Mouse (Mus musculus): ENCODE results near the gene Rassf1. TPM values are rescaled to one million over a fixed set of nuclear protein-coding genes. Genes with fewer than 3 reads are reported as not detected.

Gene Rassf1
- polyA plus RNA-seq, 1 experiment from 2014 or later: 53.2 TPM

- H3K4me3 ChIP-seq (ENCODE audit: low read length): peak overlapping the region; percentile 63
- H3K27me3 ChIP-seq (ENCODE audit: control insufficient read depth, insufficient read depth, low read length): no peaks in the 10 kb centered on the region
- H3K9me3 ChIP-seq (ENCODE audit: control insufficient read depth, low read length): no peaks in the 10 kb centered on the region
- H3K9ac ChIP-seq (ENCODE audit: low read depth, low read length): peak overlapping the region; percentile 67; the same call in 1 of the 2 replicates
- peaks cover 44% of the 10 kb centered on the region for H3K4me1 ChIP-seq (ENCODE audit: control insufficient read depth, insufficient read depth, low read length)
- no peaks in the 10 kb centered on the region for H3K36me3 ChIP-seq (ENCODE audit: control insufficient read depth, insufficient read depth, low read length)
- peak overlapping the region; percentile 87 for H3K4me2 ChIP-seq (replicated peaks; ENCODE audit: low read depth, low read length)
- peak overlapping the region; percentile 69; the same call in 1 of the 2 replicates for H3K27ac ChIP-seq (ENCODE audit: low read depth, low read length)
- ATAC-seq (ENCODE audit: low FRiP score, low TSS enrichment): no peak
- 26% methylated on average over 23 of the region's 23 CpGs for WGBS
These were observed 751 bp upstream of the Rassf1 start for GRCm38 (mm10) chr9:107550491-107551116.

DNA sequence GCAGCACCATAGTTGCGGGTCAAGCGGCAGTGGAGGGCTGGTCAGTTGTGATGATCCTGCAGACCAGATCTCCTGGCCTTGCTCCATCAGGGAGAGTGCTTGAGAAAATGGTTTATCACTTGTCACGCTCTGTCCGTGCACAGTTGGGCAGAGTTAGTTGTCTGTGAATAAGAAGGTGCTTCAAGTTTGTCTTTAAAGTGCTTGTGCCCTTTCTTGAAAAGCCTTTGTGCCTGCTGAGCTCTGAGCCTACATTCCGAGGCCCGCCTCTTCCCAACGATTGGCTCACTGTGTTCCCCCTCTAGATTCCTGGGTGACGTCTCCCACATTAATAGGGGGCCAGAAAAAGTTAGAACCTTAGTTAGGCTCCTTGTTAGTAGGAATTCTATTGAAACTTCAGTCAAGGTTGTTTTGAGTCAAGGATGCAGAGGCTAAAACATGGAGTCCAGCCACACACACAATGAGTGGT, 568 bp downstream of the Rassf1 start:
- no peak for ATAC-seq (ENCODE audit: low FRiP score, low TSS enrichment)
- Histone ChIP-seq H3K36me3 (ENCODE audit: control insufficient read depth, insufficient read depth, low read length) (peaks cover 6% of the 10 kb centered on the region), H3K4me2 (replicated peaks; ENCODE audit: low read depth, low read length) (peak overlapping the region; percentile 87), H3K27me3 (ENCODE audit: control insufficient read depth, insufficient read depth, low read length) (no peaks in the 10 kb centered on the region), H3K27ac (ENCODE audit: low read depth, low read length) (peak overlapping the region; percentile 69), H3K9me3 (ENCODE audit: control insufficient read depth, low read length) (no peaks in the 10 kb centered on the region), H3K4me1 (ENCODE audit: control insufficient read depth, insufficient read depth, low read length) (peaks cover 53% of the 10 kb centered on the region), H3K4me3 (ENCODE audit: low read length) (peak overlapping the region; percentile 63), H3K9ac (ENCODE audit: low read depth, low read length) (peak overlapping the region; percentile 67)
- WGBS: 6% methylated on average over 8 of the region's 8 CpGs

DNA sequence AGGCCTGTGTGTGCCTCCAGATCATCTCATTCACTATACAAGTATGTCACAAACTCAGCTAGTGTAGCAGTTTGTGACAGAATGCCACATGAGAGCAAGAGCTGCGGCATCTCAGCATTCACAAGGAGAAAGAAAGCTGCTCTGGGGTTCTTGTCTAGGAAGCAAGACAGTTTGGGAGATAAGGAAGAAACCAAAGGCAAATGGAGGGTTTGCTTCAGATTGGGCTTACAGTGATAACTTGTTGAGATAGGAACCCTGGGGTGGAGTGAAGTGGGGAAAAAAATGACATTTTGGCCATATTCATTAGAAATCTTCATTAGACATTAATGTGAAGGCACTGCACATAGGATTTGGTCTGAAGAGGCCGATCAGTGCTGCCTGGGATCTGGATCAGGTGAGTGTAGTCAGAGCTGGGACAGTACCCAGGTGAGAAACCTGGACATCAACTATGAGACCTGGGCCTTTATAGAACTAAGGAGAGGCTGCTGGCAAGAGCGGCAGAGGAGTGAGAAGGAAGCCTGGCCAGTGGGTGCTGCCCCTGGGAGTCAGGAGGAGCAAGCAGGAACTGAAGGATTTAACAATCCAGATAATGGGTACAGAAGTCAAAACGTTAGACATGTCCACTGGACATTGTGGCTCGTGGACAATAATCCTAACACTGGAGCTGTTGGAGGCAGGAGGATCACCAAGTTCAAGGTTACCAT, 1.5 kb downstream of the Rassf1 start:
- Histone ChIP-seq H3K4me3 (ENCODE audit: low read length) (peak overlapping the region; percentile 63), H3K4me2 (replicated peaks; ENCODE audit: low read depth, low read length) (peak overlapping the region; percentile 87), H3K27ac (ENCODE audit: low read depth, low read length) (peak overlapping the region; percentile 69), H3K27me3 (ENCODE audit: control insufficient read depth, insufficient read depth, low read length) (no peaks in the 10 kb centered on the region), H3K9me3 (ENCODE audit: control insufficient read depth, low read length) (no peaks in the 10 kb centered on the region), H3K9ac (ENCODE audit: low read depth, low read length) (peak overlapping the region; percentile 67; the same call in 1 of the 2 replicates), H3K36me3 (ENCODE audit: control insufficient read depth, insufficient read depth, low read length) (peaks cover 15% of the 10 kb centered on the region), H3K4me1 (ENCODE audit: control insufficient read depth, insufficient read depth, low read length) (peaks cover 49% of the 10 kb centered on the region)
- 74% methylated on average over 5 of the region's 5 CpGs for WGBS
- ATAC-seq (ENCODE audit: low FRiP score, low TSS enrichment): no peak

GRCm38 (mm10) chr9:107553541-107554318, 2.4 kb downstream of the Rassf1 start:
- Histone ChIP-seq H3K27me3 (ENCODE audit: control insufficient read depth, insufficient read depth, low read length) (no peaks in the 10 kb centered on the region), H3K9ac (ENCODE audit: low read depth, low read length) (peak overlapping the region; percentile 67), H3K4me1 (ENCODE audit: control insufficient read depth, insufficient read depth, low read length) (peaks cover 49% of the 10 kb centered on the region), H3K9me3 (ENCODE audit: control insufficient read depth, low read length) (no peaks in the 10 kb centered on the region), H3K4me3 (ENCODE audit: low read length) (peak overlapping the region; percentile 63), H3K27ac (ENCODE audit: low read depth, low read length) (peak overlapping the region; percentile 96), H3K36me3 (ENCODE audit: control insufficient read depth, insufficient read depth, low read length) (peaks cover 24% of the 10 kb centered on the region), H3K4me2 (replicated peaks; ENCODE audit: low read depth, low read length) (peak overlapping the region; percentile 87)
- peak; percentile 10; the same call in 1 of the 2 replicates for ATAC-seq (ENCODE audit: low FRiP score, low TSS enrichment)
- 2% methylated on average over 37 of the region's 37 CpGs for WGBS

- no peaks in the 10 kb centered on the region for H3K27me3 ChIP-seq (ENCODE audit: control insufficient read depth, insufficient read depth, low read length)
- no peaks in the 10 kb centered on the region for H3K9me3 ChIP-seq (ENCODE audit: control insufficient read depth, low read length)
- H3K4me3 ChIP-seq (ENCODE audit: low read length): peak overlapping the region; percentile 63
- H3K36me3 ChIP-seq (ENCODE audit: control insufficient read depth, insufficient read depth, low read length): peaks cover 30% of the 10 kb centered on the region
- peaks cover 49% of the 10 kb centered on the region for H3K4me1 ChIP-seq (ENCODE audit: control insufficient read depth, insufficient read depth, low read length)
- peak overlapping the region; percentile 97 for H3K27ac ChIP-seq (ENCODE audit: low read depth, low read length)
- ATAC-seq (ENCODE audit: low FRiP score, low TSS enrichment): peak; percentile 88
- H3K9ac ChIP-seq (ENCODE audit: low read depth, low read length): peak overlapping the region; percentile 86
- under 1% methylated on average over 48 of the region's 53 CpGs for WGBS
- H3K4me2 ChIP-seq (replicated peaks; ENCODE audit: low read depth, low read length): peak overlapping the region; percentile 87
These were observed 3.0 kb downstream of the Rassf1 start for GRCm38 (mm10) chr9:107554319-107554825.

GRCm38 (mm10) chr9:107555031-107555457, 3.7 kb downstream of the Rassf1 start:
- Histone ChIP-seq H3K27me3 (ENCODE audit: control insufficient read depth, insufficient read depth, low read length) (no peaks in the 10 kb centered on the region), H3K9ac (ENCODE audit: low read depth, low read length) (peak overlapping the region; percentile 86), H3K9me3 (ENCODE audit: control insufficient read depth, low read length) (no peaks in the 10 kb centered on the region), H3K4me3 (ENCODE audit: low read length) (peak overlapping the region; percentile 63), H3K36me3 (ENCODE audit: control insufficient read depth, insufficient read depth, low read length) (peaks cover 37% of the 10 kb centered on the region), H3K27ac (ENCODE audit: low read depth, low read length) (peak overlapping the region; percentile 97), H3K4me2 (replicated peaks; ENCODE audit: low read depth, low read length) (peak overlapping the region; percentile 87), H3K4me1 (ENCODE audit: control insufficient read depth, insufficient read depth, low read length) (peaks cover 49% of the 10 kb centered on the region)
- peak; percentile 47 for ATAC-seq (ENCODE audit: low FRiP score, low TSS enrichment)
- under 1% methylated on average over 23 of the region's 23 CpGs for WGBS

GRCm38 (mm10) chr9:107555701-107556100, 4.3 kb downstream of the Rassf1 start:
- no peaks in the 10 kb centered on the region for H3K27me3 ChIP-seq (ENCODE audit: control insufficient read depth, insufficient read depth, low read length)
- H3K4me2 ChIP-seq (replicated peaks; ENCODE audit: low read depth, low read length): peak overlapping the region; percentile 87
- peaks cover 46% of the 10 kb centered on the region for H3K4me1 ChIP-seq (ENCODE audit: control insufficient read depth, insufficient read depth, low read length)
- peak overlapping the region; percentile 63 for H3K4me3 ChIP-seq (ENCODE audit: low read length)
- peak overlapping the region; percentile 86 for H3K9ac ChIP-seq (ENCODE audit: low read depth, low read length)
- WGBS: 45% methylated on average over 2 of the region's 2 CpGs
- peaks cover 44% of the 10 kb centered on the region for H3K36me3 ChIP-seq (ENCODE audit: control insufficient read depth, insufficient read depth, low read length)
- peak overlapping the region; percentile 97 for H3K27ac ChIP-seq (ENCODE audit: low read depth, low read length)
- ATAC-seq (ENCODE audit: low FRiP score, low TSS enrichment): no peak
- no peaks in the 10 kb centered on the region for H3K9me3 ChIP-seq (ENCODE audit: control insufficient read depth, low read length)

DNA sequence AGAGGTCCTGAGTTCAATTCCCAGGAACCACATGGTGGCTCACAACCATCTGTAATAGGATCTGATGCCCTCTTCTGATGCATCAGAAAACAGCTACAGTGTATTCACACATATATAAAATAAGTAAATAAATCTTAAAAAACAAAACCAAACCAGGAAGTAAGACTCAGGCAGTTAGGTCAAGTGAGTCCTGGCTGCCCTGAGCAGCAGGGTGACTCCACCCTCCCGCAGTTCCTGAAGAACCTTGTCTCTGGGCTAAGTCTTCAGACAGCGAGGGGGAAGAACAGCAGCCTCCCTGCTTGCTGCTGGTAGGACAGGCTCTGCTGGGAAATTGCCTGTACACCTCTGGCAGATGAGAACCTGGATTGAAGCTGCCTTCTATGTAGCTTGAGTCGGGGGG, 5.0 kb downstream of the Rassf1 start:
- Histone ChIP-seq H3K9me3 (ENCODE audit: control insufficient read depth, low read length) (no peaks in the 10 kb centered on the region), H3K27me3 (ENCODE audit: control insufficient read depth, insufficient read depth, low read length) (no peaks in the 10 kb centered on the region), H3K9ac (ENCODE audit: low read depth, low read length) (no peak overlapping the region), H3K4me3 (ENCODE audit: low read length) (peak overlapping the region; percentile 63; the same call in 1 of the 2 replicates), H3K36me3 (ENCODE audit: control insufficient read depth, insufficient read depth, low read length) (peaks cover 50% of the 10 kb centered on the region), H3K27ac (ENCODE audit: low read depth, low read length) (no peak overlapping the region), H3K4me2 (replicated peaks; ENCODE audit: low read depth, low read length) (peak overlapping the region; percentile 87), H3K4me1 (ENCODE audit: control insufficient read depth, insufficient read depth, low read length) (peaks cover 40% of the 10 kb centered on the region)
- 71% methylated on average over 3 of the region's 3 CpGs for WGBS
- no peak for ATAC-seq (ENCODE audit: low FRiP score, low TSS enrichment)

All from kidney, embryonic 14.5 days (tissue).